28 mouse cellular contexts compared by ENCODE assay signal in the genomic region with DNA sequence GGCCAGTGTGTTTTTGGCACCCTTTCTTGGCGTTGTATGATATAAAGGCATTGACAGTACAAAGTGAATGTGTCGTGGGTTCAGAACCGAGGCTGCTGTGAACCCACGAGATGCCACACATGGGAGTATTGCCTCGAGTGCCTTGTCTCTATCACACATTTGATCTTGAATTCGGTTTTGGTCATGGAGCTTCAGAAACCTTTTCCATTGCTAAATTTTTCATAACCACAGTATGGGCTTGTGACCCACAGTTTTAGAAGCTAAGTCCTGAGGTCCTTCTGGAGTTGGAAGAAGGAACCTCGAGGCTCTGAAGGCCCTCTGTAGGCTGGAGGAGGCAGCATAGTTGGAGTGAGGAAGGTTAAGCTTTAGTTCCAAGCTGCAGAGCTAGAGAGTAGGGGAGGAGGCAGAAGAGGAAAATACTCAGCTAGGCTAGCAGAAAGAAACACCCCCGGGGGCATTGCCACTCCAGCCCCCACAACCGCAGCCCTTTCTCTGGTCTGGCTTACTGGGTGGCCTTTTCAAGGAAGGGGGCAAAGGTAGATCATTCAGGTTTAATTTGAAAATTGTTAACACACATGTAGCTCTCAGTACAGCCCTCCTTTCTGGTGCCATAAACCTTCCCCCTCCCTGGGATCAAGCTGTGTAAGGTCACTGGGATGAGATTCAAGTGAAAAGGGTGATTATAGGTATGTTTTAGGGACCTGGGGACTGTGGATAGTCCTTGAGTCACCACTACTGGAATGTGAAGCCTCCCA.
DNase-seq lines count a peak whose midpoint lies in the region; TF ChIP-seq lines count a peak whose summit lies in the region.
"Had no signal": no experiment of that assay in that cellular context is flagged by ENCODE, and none has a peak within 500 bp of the region (broad histone marks: within the 10 kb centered on the region; RNA-seq: fewer than 3 reads in every experiment).

No protein-coding gene starts in this region.

- DNase-seq in gastrocnemius, adult 2 months, result no peak
- no peak for DNase-seq in gastrocnemius, adult 18-20 months (ENCODE audit: low spot score)
- DNase-seq in layer of hippocampus, adult 2 months (ENCODE audit: low spot score in 2 of 2), result no peak
- no peak for DNase-seq in layer of hippocampus, adult 9-11 months
- DNase-seq in CD4-positive helper T cell, adult 2 months (ENCODE audit: low read depth, low spot score), result peak; percentile 64
- DNase-seq in induced T-regulatory cell, adult 2 months (ENCODE audit: low read depth), result peak; percentile 67
- DNase-seq in left cerebral cortex, adult 9 months (ENCODE audit: low spot score in 2 of 2), result no peak
- DNase-seq in right cerebral cortex, postnatal 4 days, result no peak
- DNase-seq: adrenal gland, adult 2 months; adrenal gland, postnatal 36 days; cerebellum, postnatal 10 days; gastrocnemius, postnatal 36 days; heart, adult 2 months; heart, postnatal 4 days; kidney, adult 18-20 months; kidney, postnatal 25 days; liver, postnatal 0 days; midbrain, embryonic 14.5 days; spleen, adult 18-20 months; thymus, adult 18-20 months; thymus, postnatal 25 days had no signal

- peak overlapping the region; percentile 86 for H3K27ac ChIP-seq in gastrocnemius, adult 2 months
- H3K27ac ChIP-seq in layer of hippocampus, adult 2 months, result peak overlapping the region; percentile 28
- H3K27ac ChIP-seq: forebrain, embryonic 13.5 days; heart, adult 2 months; hindbrain, embryonic 13.5 days; kidney, embryonic 15.5 days; liver, embryonic 12.5 days; macrophage; neural tube, embryonic 13.5 days; stomach, postnatal 0 days had no signal

- no peak for TF ChIP-seq CTCF in gastrocnemius, adult 2 months (IDR thresholded peaks at IDR 0.05)
- no peak for TF ChIP-seq CTCF in layer of hippocampus, adult 2 months (conservative IDR thresholded peaks at IDR 0.05)

- 0 out of 2 replicates have a peak overlapping the region, but pooled peaks have one; percentile 5 for H3K4me3 ChIP-seq in gastrocnemius, adult 2 months
- H3K4me3 ChIP-seq in layer of hippocampus, adult 2 months, result no peak overlapping the region
- H3K4me3 ChIP-seq: forebrain, embryonic 13.5 days; heart, adult 2 months; hindbrain, embryonic 13.5 days; kidney, embryonic 15.5 days; liver, embryonic 12.5 days; neural tube, embryonic 13.5 days had no signal

- intact Hi-C loops in gastrocnemius, adult 2 months (cut with DNase I), result no loop called here

Comparison
In these comparisons a context has a peak if more than half of its experiments do, and no peak if none do; other contexts are left out.
1. DNase-seq: peak in CD4-positive helper T cell, adult 2 months (single experiment) and induced T-regulatory cell, adult 2 months (single experiment); none in gastrocnemius, adult 2 months (single experiment), gastrocnemius, adult 18-20 months (single experiment), layer of hippocampus, adult 2 months (0 of 2), layer of hippocampus, adult 9-11 months (single experiment), left cerebral cortex, adult 9 months (0 of 2) and right cerebral cortex, postnatal 4 days (single experiment).